Mouse (Mus musculus): ENCODE results near the gene Sec13.

Gene Sec13

DNA sequence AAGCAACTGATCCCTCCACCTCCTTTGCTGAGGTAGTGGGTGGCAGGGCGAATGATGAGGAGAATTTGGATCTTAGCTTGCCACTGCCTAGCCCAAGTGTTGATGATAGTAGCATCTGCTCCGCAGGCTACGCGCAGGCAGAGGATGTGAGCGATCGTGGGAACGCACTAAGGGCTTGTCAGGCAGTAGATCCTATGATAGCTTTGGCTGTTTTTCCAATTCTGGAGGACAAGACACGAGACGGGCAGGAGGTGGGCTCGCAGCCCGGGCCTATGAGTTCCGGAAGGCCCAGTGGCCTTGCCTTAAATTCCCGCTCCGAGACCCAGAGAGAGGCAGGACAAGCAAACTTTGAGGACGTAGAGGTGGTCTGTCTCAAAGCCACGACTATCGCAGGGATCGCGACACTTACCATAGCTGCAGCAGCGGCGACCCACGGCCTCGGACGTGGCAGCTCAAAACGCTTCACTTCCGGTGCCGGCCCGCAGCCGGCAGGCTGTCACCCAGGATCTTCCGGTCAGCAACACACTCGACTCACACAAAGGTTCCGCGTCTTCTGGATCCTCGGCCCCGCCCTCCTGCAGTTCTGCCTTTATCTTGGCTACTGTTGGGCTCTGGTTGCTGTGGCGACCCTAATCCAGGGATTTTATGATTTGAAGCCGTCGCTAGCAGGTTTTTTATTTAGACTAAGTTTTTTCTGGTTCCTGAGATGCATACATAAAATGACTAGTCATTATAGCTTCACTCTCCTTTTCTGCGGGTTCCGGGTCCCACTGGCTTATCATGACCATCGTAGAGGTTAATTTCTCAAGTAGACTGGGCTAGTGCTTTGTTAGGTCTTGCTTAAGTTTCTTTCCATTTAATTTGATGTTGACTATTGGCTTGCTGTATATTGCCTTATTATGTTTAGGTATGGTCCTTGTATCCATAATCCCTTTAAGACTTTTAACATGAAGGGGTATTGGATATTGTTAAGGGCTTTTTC, at the start of gene Sec13:
TSS of gene Sec13 (minus strand) at position 508 of the 982 bp plus-strand sequence.
- WGBS, result 4% methylated on average over 41 of the region's 41 CpGs

DNA sequence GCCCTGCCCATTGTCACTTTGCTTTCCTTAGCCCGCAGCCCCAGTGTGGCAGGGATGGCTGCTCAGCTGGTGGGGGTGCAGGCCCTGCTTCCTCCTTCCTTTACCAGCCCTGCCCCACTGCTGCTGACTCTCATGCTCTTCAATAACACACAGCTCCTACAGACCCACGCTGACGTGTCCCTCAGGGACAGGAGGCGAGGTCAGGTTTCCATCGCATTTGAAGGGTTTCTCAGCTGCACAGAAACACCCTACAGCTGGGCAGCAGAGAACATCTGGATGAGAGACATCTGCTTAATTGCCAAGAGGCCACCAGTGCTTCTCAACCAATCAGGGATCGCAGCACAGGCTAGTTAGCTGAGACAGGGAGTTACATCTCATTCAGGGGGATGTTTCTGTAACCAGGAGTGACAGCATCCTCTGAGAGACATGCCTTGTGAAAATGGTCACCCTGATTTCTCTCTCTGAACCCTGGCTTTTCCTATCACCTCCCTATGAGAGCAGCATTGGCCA, 47.0 kb upstream of the Sec13 start:
- 49% methylated on average over 6 of the region's 6 CpGs for WGBS

DNA sequence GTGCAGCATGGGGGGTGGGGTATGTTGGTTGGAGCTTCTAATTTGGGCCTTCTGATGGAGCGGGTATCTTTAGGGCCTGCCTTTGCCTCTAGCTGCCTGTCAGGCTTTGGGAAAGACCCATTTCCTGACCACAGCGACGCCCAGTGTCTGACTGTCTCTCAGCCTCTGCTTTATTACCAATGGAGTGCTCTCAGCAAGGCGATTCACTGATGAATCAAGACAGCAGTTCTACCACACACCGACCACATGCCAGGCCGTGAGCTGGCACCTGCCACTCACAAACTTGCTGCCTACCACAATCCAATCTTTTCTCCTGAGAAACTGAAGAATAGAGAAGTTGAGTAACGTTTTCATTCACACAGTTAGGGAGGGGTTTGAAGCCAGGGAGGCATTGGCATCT, 45.1 kb upstream of the Sec13 start:
- 63% methylated on average over 7 of the region's 7 CpGs for WGBS

DNA sequence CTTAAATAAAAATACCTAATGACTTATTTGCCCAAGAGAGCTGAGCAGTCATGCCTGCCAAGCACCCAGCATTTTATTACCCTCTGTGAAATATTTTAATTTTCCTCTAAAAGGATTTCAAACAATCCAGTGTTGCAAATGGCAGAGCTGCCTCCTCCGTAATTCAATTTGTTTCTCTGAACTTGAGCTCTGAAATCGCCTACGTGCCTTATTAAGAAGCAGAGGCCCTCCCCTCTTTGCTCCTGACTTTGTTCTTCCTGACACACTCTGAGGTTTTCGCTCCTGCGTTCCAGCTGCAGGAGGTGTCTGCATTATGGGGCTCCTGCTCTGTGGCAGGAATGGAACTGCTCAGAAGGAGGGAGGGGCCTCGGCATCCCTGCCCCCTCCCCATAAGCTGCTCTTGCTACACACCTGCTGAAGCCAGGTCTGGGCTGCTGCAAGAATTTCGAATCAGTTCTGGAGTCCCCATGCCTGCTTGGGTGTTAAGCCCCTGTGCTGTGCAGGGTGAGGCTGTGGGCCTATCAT, 37.7 kb upstream of the Sec13 start:
- WGBS, result 36% methylated on average over 7 of the region's 7 CpGs

DNA sequence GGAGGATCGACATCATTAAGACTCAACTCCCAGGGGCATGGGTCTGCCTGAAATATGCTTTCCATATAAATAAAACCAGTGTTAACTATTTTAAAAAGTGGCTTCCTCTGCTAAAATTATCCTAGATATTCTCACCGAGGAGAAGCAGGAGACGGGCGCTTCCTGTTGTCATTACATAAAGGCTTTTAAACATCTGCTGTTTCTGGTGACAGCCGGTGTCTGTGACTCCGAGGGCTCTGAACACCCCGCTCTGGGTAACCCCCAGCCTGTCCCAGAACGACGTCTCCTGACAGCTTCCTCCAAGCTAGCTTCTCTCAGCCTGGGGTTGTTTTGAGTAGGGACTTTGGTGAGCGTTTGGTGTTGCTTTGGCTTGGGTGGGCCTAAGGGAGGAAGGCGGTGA, 28.3 kb upstream of the Sec13 start:
- WGBS, result 35% methylated on average over 11 of the region's 11 CpGs

DNA sequence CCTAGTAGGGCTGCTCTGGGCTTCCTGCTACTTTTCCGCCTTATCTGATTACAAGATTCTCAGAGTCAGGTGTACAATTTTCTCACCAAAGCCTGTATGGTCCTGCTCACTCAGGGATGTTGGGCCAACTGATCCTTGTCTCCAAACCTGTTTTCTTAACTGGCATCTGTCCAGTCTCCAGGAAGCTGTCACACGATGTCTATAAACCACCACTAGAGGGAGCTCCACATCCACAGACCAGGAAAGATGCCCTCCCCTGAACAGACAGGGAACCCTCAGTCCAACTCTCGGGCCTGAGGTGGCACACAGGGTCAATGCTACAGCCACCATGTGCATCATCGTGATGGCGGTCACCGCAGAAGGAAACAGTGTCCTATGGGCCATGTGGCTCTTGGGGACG, 21.1 kb upstream of the Sec13 start:
- 26% methylated on average over 7 of the region's 7 CpGs for WGBS

DNA sequence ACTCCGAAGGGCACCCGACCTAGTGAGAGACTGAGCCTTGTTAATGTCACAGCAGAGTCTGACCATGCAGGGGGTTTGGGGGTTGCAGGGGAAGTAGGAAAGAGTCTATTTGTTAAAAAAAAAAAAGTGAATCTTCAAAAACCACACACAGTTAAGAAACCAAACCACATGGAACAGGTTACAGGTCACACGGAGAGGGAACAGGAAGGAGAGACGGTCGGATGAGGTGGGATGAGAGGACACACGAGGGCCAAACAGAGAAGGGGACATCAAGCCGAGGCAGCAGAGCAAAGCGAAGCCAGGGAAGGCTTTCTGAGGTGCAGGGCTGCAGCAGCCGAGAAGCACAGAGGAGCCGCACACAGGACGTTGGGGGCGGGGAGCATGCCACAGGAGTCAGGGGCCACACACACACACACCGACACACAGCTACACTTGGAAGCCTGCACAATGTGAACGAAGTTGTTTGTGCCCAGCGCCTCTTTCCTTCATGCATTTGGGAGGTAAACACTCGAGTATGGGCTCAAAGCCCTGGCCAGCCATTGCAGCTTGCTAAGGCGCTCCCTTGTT, 8.7 kb upstream of the Sec13 start:
- 57% methylated on average over 17 of the region's 17 CpGs for WGBS

DNA sequence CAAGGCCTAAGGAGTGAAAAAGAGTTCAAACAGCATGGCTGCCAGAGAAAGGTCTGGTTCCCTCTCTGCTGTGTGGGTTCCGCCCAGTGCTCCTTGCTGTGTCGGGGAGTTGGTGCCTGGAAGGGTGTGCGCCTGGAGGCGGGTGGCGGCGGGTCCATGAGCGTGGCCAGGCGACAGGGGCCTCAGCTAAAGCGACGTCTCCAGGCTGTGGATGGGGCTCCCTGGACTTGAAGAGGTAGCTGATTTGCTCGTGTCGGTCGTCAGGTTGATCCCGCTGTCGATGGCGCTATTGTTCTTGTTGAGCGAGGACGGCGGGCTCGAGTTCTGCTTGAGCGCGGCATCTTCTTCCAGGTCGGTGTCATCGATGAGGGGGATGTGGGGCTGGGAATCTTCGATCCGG, 7.8 kb upstream of the Sec13 start:
- 37% methylated on average over 26 of the region's 26 CpGs for WGBS

DNA sequence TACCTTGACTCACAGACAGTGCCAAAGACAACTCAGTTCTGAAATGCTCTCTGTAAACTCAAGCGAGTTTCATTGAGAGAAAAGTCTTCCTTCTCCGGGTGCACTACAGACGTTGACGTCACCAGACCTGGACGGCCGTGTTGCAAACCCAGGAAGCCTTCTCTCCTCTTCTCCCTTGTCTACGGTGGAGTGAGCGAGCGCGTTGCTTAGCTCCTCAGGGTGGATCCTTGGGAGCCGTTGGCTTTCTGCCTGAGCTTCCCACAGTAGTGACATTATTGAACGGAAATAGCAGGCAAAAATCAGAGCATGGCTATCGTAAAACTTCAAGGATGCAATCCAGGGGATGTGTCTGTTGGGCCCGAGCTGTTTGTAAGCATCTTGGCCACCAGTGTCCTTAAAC, 6.7 kb upstream of the Sec13 start:
- WGBS, result 44% methylated on average over 14 of the region's 14 CpGs

DNA sequence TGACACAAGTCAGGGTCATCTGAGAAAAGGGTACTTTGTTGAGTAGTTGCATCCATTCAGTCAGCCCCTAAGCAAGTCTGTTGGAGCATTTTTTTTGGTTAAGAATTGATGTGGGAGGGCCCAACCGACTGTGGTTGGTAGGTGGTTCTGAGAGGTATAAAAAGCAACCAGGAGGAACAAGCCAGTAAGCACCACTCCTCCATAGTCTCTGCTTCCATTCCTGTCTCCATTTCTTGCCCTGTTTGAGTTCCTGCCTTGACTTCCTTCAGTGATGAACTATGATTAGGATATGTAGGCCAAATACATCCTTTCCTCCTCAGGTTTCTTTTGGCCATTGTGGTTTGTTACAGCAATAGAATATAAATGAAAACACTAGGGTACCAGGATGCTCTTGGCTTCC, 2.6 kb upstream of the Sec13 start:
- 22% methylated on average over 1 of the region's 1 CpGs for WGBS

DNA sequence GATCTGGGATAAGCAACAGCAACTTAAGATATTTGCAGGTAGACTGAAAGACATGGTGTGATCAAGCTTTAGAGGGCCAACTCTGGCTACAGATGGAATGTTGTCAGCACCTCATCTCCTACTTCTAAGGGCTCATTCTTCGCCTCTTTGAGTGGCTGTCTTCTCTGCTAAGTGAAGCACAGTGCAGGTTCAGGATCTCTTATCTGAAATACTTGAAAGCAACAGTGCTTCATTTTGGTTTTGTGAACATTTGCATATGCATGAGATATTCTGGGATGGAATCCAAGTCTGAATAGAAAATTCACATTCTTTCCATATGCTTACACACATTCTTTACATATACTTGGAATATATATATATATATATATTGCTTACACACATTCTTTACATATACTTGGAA, 1.8 kb upstream of the Sec13 start:
- 51% methylated on average over 1 of the region's 1 CpGs for WGBS

DNA sequence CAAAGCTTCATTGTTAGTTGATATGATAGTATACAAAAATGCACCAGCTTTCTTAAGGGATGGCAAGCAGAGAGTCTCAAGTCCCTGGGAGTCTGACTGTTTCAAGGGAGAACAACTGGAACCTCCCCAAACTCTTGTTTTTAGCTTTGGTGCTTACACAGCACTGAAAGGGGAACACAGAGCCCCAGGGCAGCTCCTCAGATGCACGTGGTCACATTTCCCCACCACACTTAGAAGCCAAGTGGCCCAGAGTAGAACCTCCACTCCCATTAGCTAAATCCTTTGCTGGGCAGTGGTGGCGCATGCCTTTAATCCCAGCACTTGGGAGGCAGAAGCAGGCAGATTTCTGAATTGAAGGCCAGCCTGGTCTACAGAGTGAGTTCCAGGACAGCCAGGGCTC, 882 bp upstream of the Sec13 start:
- 60% methylated on average over 2 of the region's 2 CpGs for WGBS

DNA sequence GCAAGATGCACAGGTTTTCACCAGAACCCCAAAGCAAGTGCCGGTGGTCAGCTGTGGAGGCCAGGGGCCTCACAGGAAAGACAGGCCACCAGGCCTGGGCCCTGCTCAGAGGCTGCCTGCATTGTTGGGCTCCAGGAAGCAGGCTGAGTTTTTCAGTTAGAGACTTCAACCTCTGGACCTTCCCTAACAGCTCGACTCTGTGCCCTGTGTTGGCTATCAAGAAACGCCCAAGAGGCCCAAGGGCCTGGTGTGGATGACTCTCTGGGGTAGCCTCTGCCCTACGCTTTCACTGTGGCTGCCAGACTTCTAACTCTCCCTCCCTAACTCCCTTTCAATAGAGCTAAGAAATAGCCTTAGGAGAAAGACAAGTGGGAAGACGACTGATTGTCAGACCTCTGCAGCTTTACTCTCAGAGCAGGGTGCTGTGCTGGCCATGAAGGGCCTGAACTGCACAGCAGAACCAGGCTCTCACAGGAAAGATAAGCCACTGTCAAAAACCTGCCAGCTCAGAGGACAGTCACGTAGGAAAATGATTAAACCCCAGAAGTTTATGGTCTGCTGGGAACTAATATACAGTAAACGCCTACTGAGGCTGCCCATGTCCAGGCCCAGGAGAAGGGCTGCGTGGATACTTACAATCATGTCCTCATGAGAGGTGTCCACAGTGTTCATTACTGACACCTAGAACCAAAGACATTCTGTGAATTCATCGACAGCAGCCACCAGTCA, 3.1 kb downstream of the Sec13 start:
- 91% methylated on average over 9 of the region's 9 CpGs for WGBS

DNA sequence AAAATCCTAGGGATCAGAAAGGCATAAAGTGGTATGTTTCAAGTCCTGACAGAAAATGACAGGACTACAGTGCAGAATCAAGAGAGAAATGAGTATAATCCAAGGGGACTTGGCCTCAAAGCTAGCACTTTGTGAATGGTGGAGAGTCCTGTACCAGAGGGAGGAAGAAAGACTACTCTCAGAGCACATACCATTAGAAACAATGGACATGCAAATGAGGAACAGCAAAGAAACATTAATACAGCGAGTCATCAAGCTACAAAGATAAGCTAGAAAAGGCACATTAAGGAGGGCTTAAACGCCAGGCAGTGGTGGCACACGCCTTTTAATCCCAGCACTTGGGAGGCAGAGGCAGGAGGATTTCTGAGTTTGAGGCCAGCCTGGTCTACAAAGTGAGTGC, 9.2 kb downstream of the Sec13 start:
- whole genome bisulfite sequencing, result 86% methylated on average over 3 of the region's 3 CpGs

DNA sequence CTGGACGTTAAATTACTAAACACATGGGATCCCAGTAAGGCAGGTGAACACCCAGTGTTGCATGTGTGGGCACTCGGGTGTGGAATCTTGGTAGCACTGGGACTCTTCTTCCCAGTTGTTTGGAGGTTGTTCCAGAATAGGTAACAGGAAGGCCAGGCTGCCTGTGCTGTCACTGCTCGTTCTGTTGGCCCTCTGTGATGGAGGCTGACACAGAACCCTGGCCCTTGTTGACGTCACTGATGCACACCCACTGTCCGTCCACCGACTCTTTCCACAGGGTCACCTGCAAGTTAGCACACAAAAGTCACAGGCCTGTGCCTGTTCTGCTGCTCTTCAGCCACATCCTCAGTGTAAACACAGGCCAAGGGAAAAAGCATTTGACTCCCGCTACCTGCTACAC, 12.4 kb downstream of the Sec13 start:
- 77% methylated on average over 7 of the region's 7 CpGs for WGBS

DNA sequence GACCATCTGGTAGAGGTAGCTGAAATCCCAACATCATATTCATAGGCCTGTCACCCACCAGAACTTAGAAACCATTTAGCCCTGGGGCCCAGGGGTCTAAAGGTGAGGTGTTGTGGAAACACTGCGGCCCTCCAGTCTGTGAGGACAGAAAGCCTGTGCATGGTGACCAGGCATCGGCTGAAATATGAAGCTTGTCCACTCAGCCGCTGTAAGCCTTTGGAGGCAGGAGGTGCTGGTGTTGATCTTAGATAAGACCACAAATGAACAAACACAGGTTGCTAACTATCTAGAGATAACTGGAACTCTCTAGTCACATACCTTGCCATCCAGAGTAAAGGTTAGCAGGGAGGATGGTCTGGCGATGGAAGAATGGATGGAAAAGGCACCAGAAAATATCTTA, 19.5 kb downstream of the Sec13 start:
- 94% methylated on average over 4 of the region's 4 CpGs for WGBS

DNA sequence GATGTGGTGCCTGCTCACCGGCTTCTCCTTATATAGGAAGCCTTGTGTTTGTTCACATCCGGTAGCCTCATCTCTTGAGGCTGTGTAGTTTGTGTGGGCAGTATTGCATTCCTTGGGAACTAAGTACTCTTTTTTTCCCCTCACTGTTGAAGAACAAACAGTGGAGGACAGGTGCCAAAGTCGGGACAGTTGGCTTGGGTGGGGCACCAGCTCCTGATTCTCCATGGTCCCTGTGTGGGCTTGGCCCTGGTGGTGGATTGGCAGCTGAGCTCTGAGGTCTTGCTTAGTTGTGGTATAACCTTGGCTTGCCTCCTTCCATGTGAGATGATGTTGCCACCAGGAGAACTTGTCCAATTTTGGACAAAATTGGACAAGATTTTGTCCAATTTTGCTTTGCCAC, 20.7 kb downstream of the Sec13 start, which contains the start of gene Ghrl:
TSS of gene Ghrl (minus strand) at position 3 of the 400 bp plus-strand sequence.
- WGBS, result 76% methylated on average over 3 of the region's 3 CpGs

DNA sequence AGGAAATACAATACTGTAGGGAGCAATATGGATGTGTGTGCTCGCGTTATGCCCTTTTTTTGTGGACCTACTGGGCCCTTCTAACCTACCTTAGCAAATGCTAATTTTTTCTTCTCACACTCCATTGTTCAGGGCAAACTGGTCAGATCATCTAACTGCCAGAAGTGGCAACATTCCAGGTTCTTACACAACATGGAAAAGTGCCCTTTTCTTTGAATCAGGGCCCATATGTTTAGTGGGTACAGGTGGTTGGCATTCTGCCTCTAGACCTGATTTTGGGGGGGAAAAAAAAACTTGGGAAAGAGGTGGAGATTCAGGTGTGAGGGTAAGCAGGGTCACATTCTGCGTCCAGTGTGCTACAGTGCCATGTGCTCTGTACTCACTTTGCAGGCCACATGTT, 23.0 kb downstream of the Sec13 start:
- WGBS, result 70% methylated on average over 3 of the region's 3 CpGs

DNA sequence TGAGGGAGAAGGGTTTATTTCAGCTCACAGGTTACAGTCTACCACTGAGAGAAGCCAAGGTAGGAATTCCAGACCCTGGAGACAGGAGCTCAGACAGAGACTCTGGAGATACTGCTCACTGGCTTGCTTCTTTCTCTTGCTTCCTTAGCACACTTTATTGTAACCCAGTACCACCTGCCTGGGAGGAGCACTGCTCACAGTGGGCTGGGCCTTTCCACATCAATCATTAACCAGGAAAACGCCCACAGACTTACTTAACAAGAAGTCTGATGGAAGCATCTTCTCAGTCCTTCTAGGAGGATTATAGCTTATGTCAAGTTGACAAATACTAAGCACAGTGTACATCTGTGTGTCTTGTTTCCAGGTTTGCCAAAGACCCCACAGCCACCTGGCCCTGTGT, 25.7 kb downstream of the Sec13 start:
- WGBS, result 85% methylated on average over 1 of the region's 1 CpGs

DNA sequence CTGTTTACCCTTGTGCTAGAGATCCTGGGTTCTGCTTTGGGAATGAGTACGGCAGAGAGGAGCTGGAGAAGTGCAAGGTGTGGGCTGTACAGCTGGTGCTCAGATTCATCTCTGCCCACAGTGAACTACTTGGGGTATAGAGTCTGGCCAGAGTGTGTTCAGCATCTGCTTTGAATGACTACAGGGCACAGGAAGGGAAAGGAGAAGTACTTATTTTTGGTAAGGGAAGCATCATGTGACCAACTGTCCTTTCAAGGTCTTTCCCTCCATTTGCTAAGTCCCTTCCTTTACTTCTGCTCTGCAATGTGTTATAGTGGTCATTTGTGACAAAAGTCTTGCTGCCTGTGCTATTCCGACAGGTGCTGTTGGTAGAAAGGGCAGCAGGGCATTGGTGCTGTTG, 26.3 kb downstream of the Sec13 start:
- WGBS, result 61% methylated on average over 2 of the region's 2 CpGs

DNA sequence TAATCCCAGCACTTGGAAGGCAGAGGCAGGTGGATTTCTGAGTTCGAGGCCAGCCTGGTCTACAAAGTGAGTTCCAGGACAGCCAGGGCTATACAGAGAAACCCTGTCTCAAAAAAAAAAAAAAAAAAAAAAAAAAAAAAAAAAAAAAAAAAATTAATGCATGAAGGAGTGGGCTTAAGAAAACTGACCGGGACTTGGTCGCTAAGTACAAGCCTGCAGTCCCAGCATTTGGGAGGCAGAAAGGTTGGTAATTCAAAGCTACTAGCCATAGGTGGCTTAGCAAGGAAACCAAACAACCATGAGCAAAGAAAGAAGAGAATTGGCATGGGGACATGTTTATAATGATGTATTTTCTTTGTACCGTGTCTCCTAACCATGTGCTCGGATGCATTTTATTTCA, 27.2 kb downstream of the Sec13 start:
- WGBS, result 77% methylated on average over 5 of the region's 5 CpGs

DNA sequence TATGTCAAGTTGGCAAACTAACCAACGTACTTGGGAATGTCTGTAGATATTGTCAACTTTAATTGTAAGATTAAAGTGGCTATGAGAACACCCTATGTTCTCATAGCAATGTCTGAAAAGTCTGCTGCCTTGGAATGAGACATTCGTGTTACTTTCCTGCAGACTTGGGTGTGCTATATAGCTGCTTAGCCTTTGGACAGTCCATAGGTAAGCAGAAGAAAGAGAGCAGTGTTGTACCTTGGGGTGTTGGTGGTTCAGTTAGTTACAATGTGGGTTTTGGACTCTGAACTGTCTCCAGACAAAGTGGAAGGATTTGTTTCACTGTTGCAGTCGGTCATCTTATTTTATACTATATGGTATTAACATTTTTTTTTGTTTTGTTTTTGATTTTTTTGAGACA, 27.8 kb downstream of the Sec13 start:
- 89% methylated on average over 3 of the region's 3 CpGs for WGBS

All from cerebral cortex, adult 2 months (tissue).